Mouse (Mus musculus): ENCODE data around the gene Arhgap24. TPM values are rescaled to one million over a fixed set of nuclear protein-coding genes. Genes with fewer than 3 reads are reported as not detected.

The Arhgap24 gene
- polyA plus RNA-seq, 1 experiment from 2014 or later, result 11.3 TPM

GRCm38 (mm10) chr5:102670731-102671345 lies 189.6 kb downstream of the Arhgap24 start:
- WGBS, result 43% methylated on average over 5 of the region's 5 CpGs
- no peak overlapping the region for H3K4me3 ChIP-seq (ENCODE audit: low read length)
- H3K4me2 ChIP-seq (ENCODE audit: low read depth, low read length), result no peak overlapping the region
- no peaks in the 10 kb centered on the region for H3K36me3 ChIP-seq (ENCODE audit: control insufficient read depth, insufficient read depth, low read length)
- 0 out of 2 replicates have a peak, but pooled peaks have one; percentile 38 for ATAC-seq
- H3K27me3 ChIP-seq (replicated peaks; ENCODE audit: control insufficient read depth, insufficient read depth, low read length), result no peaks in the 10 kb centered on the region
- no peak overlapping the region for H3K9ac ChIP-seq (ENCODE audit: low read depth, low read length)
- no peaks in the 10 kb centered on the region for H3K9me3 ChIP-seq (ENCODE audit: control insufficient read depth, low read length)
- H3K4me1 ChIP-seq (ENCODE audit: control insufficient read depth, insufficient read depth, low read length), result no peaks in the 10 kb centered on the region
- H3K27ac ChIP-seq (ENCODE audit: low read length), result peak overlapping the region; percentile 43; the same call in 1 of the 2 replicates

- H3K4me1 ChIP-seq (ENCODE audit: control insufficient read depth, insufficient read depth, low read length), result no peaks in the 10 kb centered on the region
- no peaks in the 10 kb centered on the region for H3K36me3 ChIP-seq (ENCODE audit: control insufficient read depth, insufficient read depth, low read length)
- WGBS, result 59% methylated on average over 2 of the region's 2 CpGs
- ATAC-seq, result no peak
- no peak overlapping the region for H3K9ac ChIP-seq (ENCODE audit: low read depth, low read length)
- no peaks in the 10 kb centered on the region for H3K27me3 ChIP-seq (replicated peaks; ENCODE audit: control insufficient read depth, insufficient read depth, low read length)
- H3K4me3 ChIP-seq (ENCODE audit: low read length), result no peak overlapping the region
- H3K9me3 ChIP-seq (ENCODE audit: control insufficient read depth, low read length), result no peaks in the 10 kb centered on the region
- H3K27ac ChIP-seq (ENCODE audit: low read length), result no peak overlapping the region
- H3K4me2 ChIP-seq (ENCODE audit: low read depth, low read length), result no peak overlapping the region
These were observed 194.1 kb downstream of the Arhgap24 start for GRCm38 (mm10) chr5:102675326-102675725.

GRCm38 (mm10) chr5:102677176-102677575 lies 196.0 kb downstream of the Arhgap24 start:
- no peaks in the 10 kb centered on the region for H3K36me3 ChIP-seq (ENCODE audit: control insufficient read depth, insufficient read depth, low read length)
- H3K4me3 ChIP-seq (ENCODE audit: low read length), result no peak overlapping the region
- no peak for ATAC-seq
- no peaks in the 10 kb centered on the region for H3K27me3 ChIP-seq (replicated peaks; ENCODE audit: control insufficient read depth, insufficient read depth, low read length)
- 29% methylated on average over 2 of the region's 2 CpGs for WGBS
- H3K9ac ChIP-seq (ENCODE audit: low read depth, low read length), result no peak overlapping the region
- H3K27ac ChIP-seq (ENCODE audit: low read length), result no peak overlapping the region
- no peaks in the 10 kb centered on the region for H3K4me1 ChIP-seq (ENCODE audit: control insufficient read depth, insufficient read depth, low read length)
- H3K9me3 ChIP-seq (ENCODE audit: control insufficient read depth, low read length), result no peaks in the 10 kb centered on the region
- no peak overlapping the region for H3K4me2 ChIP-seq (ENCODE audit: low read depth, low read length)

- no peak for ATAC-seq
- WGBS, result 69% methylated on average over 5 of the region's 5 CpGs
- H3K27me3 ChIP-seq (replicated peaks; ENCODE audit: control insufficient read depth, insufficient read depth, low read length), result no peaks in the 10 kb centered on the region
These were observed 206.5 kb downstream of the Arhgap24 start for GRCm38 (mm10) chr5:102687673-102688072.

GRCm38 (mm10) chr5:102692487-102692886 lies 211.3 kb downstream of the Arhgap24 start:
- Histone ChIP-seq H3K27ac (ENCODE audit: low read length) (no peak overlapping the region), H3K27me3 (replicated peaks; ENCODE audit: control insufficient read depth, insufficient read depth, low read length) (no peaks in the 10 kb centered on the region), H3K9ac (ENCODE audit: low read depth, low read length) (no peak overlapping the region), H3K4me3 (ENCODE audit: low read length) (no peak overlapping the region), H3K9me3 (ENCODE audit: control insufficient read depth, low read length) (no peaks in the 10 kb centered on the region), H3K4me2 (ENCODE audit: low read depth, low read length) (no peak overlapping the region), H3K4me1 (ENCODE audit: control insufficient read depth, insufficient read depth, low read length) (no peaks in the 10 kb centered on the region), H3K36me3 (ENCODE audit: control insufficient read depth, insufficient read depth, low read length) (no peaks in the 10 kb centered on the region)
- 15% methylated on average over 4 of the region's 4 CpGs for WGBS
- no peak for ATAC-seq

More at GRCm38 (mm10) chr5:102687673-102688072, 206.5 kb downstream of the Arhgap24 start:
- Histone ChIP-seq H3K4me3 (ENCODE audit: low read length) (no peak overlapping the region), H3K9ac (ENCODE audit: low read depth, low read length) (no peak overlapping the region), H3K36me3 (ENCODE audit: control insufficient read depth, insufficient read depth, low read length) (no peaks in the 10 kb centered on the region), H3K4me1 (ENCODE audit: control insufficient read depth, insufficient read depth, low read length) (no peaks in the 10 kb centered on the region), H3K4me2 (ENCODE audit: low read depth, low read length) (no peak overlapping the region), H3K27ac (ENCODE audit: low read length) (no peak overlapping the region), H3K9me3 (ENCODE audit: control insufficient read depth, low read length) (no peaks in the 10 kb centered on the region)

GRCm38 (mm10) chr5:102693192-102693591 lies 212.0 kb downstream of the Arhgap24 start:
- no peak for ATAC-seq
- Histone ChIP-seq H3K4me2 (ENCODE audit: low read depth, low read length) (no peak overlapping the region), H3K36me3 (ENCODE audit: control insufficient read depth, insufficient read depth, low read length) (no peaks in the 10 kb centered on the region), H3K27me3 (replicated peaks; ENCODE audit: control insufficient read depth, insufficient read depth, low read length) (no peaks in the 10 kb centered on the region), H3K9ac (ENCODE audit: low read depth, low read length) (no peak overlapping the region), H3K27ac (ENCODE audit: low read length) (no peak overlapping the region), H3K4me1 (ENCODE audit: control insufficient read depth, insufficient read depth, low read length) (no peaks in the 10 kb centered on the region), H3K4me3 (ENCODE audit: low read length) (no peak overlapping the region), H3K9me3 (ENCODE audit: control insufficient read depth, low read length) (no peaks in the 10 kb centered on the region)
- 60% methylated on average over 2 of the region's 2 CpGs for WGBS

- ATAC-seq, result no peak
- 85% methylated on average over 3 of the region's 3 CpGs for WGBS
- Histone ChIP-seq H3K4me1 (ENCODE audit: control insufficient read depth, insufficient read depth, low read length) (no peaks in the 10 kb centered on the region), H3K36me3 (ENCODE audit: control insufficient read depth, insufficient read depth, low read length) (no peaks in the 10 kb centered on the region), H3K4me3 (ENCODE audit: low read length) (no peak overlapping the region), H3K9me3 (ENCODE audit: control insufficient read depth, low read length) (no peaks in the 10 kb centered on the region), H3K9ac (ENCODE audit: low read depth, low read length) (no peak overlapping the region), H3K27ac (ENCODE audit: low read length) (no peak overlapping the region), H3K27me3 (replicated peaks; ENCODE audit: control insufficient read depth, insufficient read depth, low read length) (no peaks in the 10 kb centered on the region), H3K4me2 (ENCODE audit: low read depth, low read length) (no peak overlapping the region)
These were observed 212.7 kb downstream of the Arhgap24 start for GRCm38 (mm10) chr5:102693871-102694270.

GRCm38 (mm10) chr5:102697784-102698183 lies 216.6 kb downstream of the Arhgap24 start:
- H3K9ac ChIP-seq (ENCODE audit: low read depth, low read length), result no peak overlapping the region
- no peak overlapping the region for H3K4me3 ChIP-seq (ENCODE audit: low read length)
- H3K36me3 ChIP-seq (ENCODE audit: control insufficient read depth, insufficient read depth, low read length), result no peaks in the 10 kb centered on the region
- no peaks in the 10 kb centered on the region for H3K9me3 ChIP-seq (ENCODE audit: control insufficient read depth, low read length)
- H3K27me3 ChIP-seq (replicated peaks; ENCODE audit: control insufficient read depth, insufficient read depth, low read length), result no peaks in the 10 kb centered on the region
- H3K4me1 ChIP-seq (ENCODE audit: control insufficient read depth, insufficient read depth, low read length), result no peaks in the 10 kb centered on the region
- no peak for ATAC-seq
- no peak overlapping the region for H3K27ac ChIP-seq (ENCODE audit: low read length)
- WGBS, result 78% methylated on average over 1 of the region's 1 CpGs
- H3K4me2 ChIP-seq (ENCODE audit: low read depth, low read length), result no peak overlapping the region

GRCm38 (mm10) chr5:102698396-102698795 lies 217.2 kb downstream of the Arhgap24 start:
- WGBS, result 91% methylated on average over 5 of the region's 5 CpGs
- no peaks in the 10 kb centered on the region for H3K4me1 ChIP-seq (ENCODE audit: control insufficient read depth, insufficient read depth, low read length)
- no peak overlapping the region for H3K4me3 ChIP-seq (ENCODE audit: low read length)
- no peaks in the 10 kb centered on the region for H3K27me3 ChIP-seq (replicated peaks; ENCODE audit: control insufficient read depth, insufficient read depth, low read length)
- H3K9ac ChIP-seq (ENCODE audit: low read depth, low read length), result no peak overlapping the region
- H3K27ac ChIP-seq (ENCODE audit: low read length), result no peak overlapping the region
- no peak overlapping the region for H3K4me2 ChIP-seq (ENCODE audit: low read depth, low read length)
- no peaks in the 10 kb centered on the region for H3K36me3 ChIP-seq (ENCODE audit: control insufficient read depth, insufficient read depth, low read length)
- no peaks in the 10 kb centered on the region for H3K9me3 ChIP-seq (ENCODE audit: control insufficient read depth, low read length)
- no peak for ATAC-seq

- Histone ChIP-seq H3K27ac (ENCODE audit: low read length) (no peak overlapping the region), H3K9me3 (ENCODE audit: control insufficient read depth, low read length) (no peaks in the 10 kb centered on the region), H3K4me2 (ENCODE audit: low read depth, low read length) (no peak overlapping the region), H3K27me3 (replicated peaks; ENCODE audit: control insufficient read depth, insufficient read depth, low read length) (no peaks in the 10 kb centered on the region), H3K4me3 (ENCODE audit: low read length) (no peak overlapping the region), H3K4me1 (ENCODE audit: control insufficient read depth, insufficient read depth, low read length) (no peaks in the 10 kb centered on the region), H3K9ac (ENCODE audit: low read depth, low read length) (no peak overlapping the region), H3K36me3 (ENCODE audit: control insufficient read depth, insufficient read depth, low read length) (no peaks in the 10 kb centered on the region)
- no peak for ATAC-seq
- WGBS, result 80% methylated on average over 2 of the region's 2 CpGs
These were observed 217.7 kb downstream of the Arhgap24 start for GRCm38 (mm10) chr5:102698891-102699290.
